Mouse (Mus musculus): Measurements from ENCODE around the gene Rab11b. TPM values are rescaled to one million over a fixed set of nuclear protein-coding genes. Genes with fewer than 3 reads are reported as not detected.
A peak's percentile ranks its signal among the peaks of the same experiment; 100 is the strongest.

The Rab11b gene
- total and polyA plus RNA-seq, 2 experiments from 2014 or later, result 106 to 560 TPM

DNA sequence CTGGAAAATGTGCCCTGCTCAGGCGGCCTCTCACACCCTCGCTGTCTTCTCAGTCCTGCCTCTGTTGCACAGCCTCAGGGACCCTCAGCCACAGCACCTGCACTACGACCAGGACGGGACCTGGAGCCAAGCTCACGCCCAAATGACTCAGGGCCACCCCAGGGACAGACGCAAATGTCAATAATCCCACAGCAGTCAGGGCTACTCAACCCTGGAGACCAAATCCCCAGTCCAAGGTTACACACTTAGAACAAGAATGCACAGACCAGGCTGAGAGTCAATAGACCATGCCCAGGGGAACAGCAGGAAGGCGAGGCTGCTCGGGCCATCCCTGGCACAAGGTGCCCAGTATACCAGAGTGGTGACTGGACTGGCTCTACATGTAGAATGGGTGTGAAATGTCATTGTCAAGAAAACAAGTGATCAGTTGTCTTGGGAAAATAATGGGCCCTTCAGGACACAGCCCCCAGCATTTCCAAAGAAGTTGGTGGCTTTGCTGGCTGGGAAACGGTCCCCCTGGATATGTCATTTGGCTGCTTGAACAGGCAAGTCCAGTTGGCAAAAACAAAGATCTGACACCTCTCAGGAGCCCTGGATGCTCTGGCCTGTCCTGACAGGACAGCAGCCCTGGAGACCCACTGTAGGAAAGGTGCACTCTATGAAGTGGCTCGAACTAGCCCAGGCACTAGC is 4.8 kb downstream of the Rab11b start:
- 81% methylated on average over 10 of the region's 10 CpGs for WGBS
- no peak overlapping the region for H3K27ac ChIP-seq (ENCODE audit: low read depth, low read length)
- H3K9me3 ChIP-seq (ENCODE audit: low read length), result no peaks in the 10 kb centered on the region

DNA sequence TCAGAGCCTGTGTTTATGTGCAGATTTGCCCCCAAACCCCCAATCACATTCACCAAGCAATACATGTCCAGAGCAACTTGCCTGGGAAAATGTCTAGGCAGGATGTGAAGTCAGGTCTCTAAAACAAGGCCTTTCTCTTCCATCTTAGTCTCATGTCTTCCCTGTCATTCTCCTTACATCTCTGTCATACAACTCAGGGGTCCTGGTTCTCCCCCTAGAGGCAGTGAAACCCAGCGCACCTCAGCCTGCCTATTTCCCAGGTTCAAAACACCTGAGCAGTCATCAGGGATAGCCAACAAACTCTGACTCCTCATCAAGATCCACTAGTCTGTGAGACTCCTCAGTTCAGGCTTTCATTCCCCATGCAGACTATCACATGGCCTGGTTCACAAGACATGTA is 5.7 kb downstream of the Rab11b start:
- TF ChIP-seq CTCF (IDR thresholded peaks at IDR 0.05; ENCODE audit: low read depth), result peak; percentile 28; the same call in 1 of the 2 replicates
- Histone ChIP-seq H3K27me3 (ENCODE audit: insufficient read depth, low read length) (no peaks in the 10 kb centered on the region), H3K4me1 (ENCODE audit: insufficient read depth) (peaks cover 22% of the 10 kb centered on the region), H3K27ac (ENCODE audit: low read depth, low read length) (no peak overlapping the region), H3K36me3 (ENCODE audit: insufficient read depth) (peaks cover 4% of the 10 kb centered on the region; the same call in 1 of the 2 replicates), H3K4me3 (ENCODE audit: low read depth, low read length) (no peak overlapping the region), H3K9ac (no peak overlapping the region), H3K9me3 (ENCODE audit: low read length) (no peaks in the 10 kb centered on the region), H3K4me2 (ENCODE audit: low read depth) (no peak overlapping the region)
- DNase-seq (no peak), ATAC-seq (no peak)
- 64% methylated on average over 1 of the region's 1 CpGs for WGBS

More for the DNA sequence above, 4.8 kb downstream of the Rab11b start:
- H3K36me3 ChIP-seq (ENCODE audit: insufficient read depth), result peaks cover 4% of the 10 kb centered on the region; the same call in 1 of the 2 replicates
- TF ChIP-seq CTCF (IDR thresholded peaks at IDR 0.05; ENCODE audit: low read depth), result no peak
- no peak overlapping the region for H3K9ac ChIP-seq
- no peaks in the 10 kb centered on the region for H3K27me3 ChIP-seq (ENCODE audit: insufficient read depth, low read length)
- H3K4me3 ChIP-seq (ENCODE audit: low read depth, low read length), result no peak overlapping the region
- ATAC-seq (no peak), DNase-seq (no peak)
- no peak overlapping the region for H3K4me2 ChIP-seq (ENCODE audit: low read depth)
- H3K4me1 ChIP-seq (ENCODE audit: insufficient read depth), result peaks cover 22% of the 10 kb centered on the region

GRCm38 (mm10) chr17:33752297-33752696 is 8.0 kb downstream of the Rab11b start:
- H3K4me2 ChIP-seq (ENCODE audit: low read depth), result no peak overlapping the region
- TF ChIP-seq CTCF (IDR thresholded peaks at IDR 0.05; ENCODE audit: low read depth), result no peak
- WGBS, result 100% methylated on average over 2 of the region's 2 CpGs
- DNase-seq (no peak), ATAC-seq (no peak)
- H3K36me3 ChIP-seq (ENCODE audit: insufficient read depth), result peaks cover 27% of the 10 kb centered on the region
- H3K27me3 ChIP-seq (ENCODE audit: insufficient read depth, low read length), result no peaks in the 10 kb centered on the region
- no peak overlapping the region for H3K4me3 ChIP-seq (ENCODE audit: low read depth, low read length)
- no peaks in the 10 kb centered on the region for H3K9me3 ChIP-seq (ENCODE audit: low read length)
- H3K9ac ChIP-seq, result no peak overlapping the region
- H3K27ac ChIP-seq (ENCODE audit: low read depth, low read length), result no peak overlapping the region
- H3K4me1 ChIP-seq (ENCODE audit: insufficient read depth), result peaks cover 3% of the 10 kb centered on the region; the same call in 1 of the 2 replicates

DNA sequence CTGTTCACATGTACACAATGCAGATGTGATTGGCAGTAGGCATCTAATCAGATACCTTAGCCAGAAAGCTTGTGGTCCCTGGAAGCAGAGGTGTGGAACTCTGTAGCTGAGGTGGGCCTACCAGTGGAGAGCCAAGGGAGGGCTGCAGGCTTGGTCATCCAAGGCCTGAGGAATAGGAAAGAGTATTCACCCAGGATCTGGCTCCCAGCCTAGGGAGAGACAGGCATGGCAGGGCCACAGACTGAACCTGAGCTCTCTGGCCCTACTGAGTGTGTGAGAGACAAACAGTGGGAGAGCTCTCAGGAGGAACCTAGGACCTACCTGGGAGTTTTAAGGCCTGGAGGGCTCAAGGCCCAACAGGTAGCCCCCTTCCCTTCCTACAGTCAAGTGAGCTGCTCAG is 9.1 kb downstream of the Rab11b start:
- no peak for DNase-seq
- Histone ChIP-seq H3K9ac (no peak overlapping the region), H3K4me3 (ENCODE audit: low read depth, low read length) (no peak overlapping the region), H3K4me1 (ENCODE audit: insufficient read depth) (no peaks in the 10 kb centered on the region), H3K4me2 (ENCODE audit: low read depth) (no peak overlapping the region), H3K27ac (ENCODE audit: low read depth, low read length) (no peak overlapping the region), H3K36me3 (ENCODE audit: insufficient read depth) (peaks cover 30% of the 10 kb centered on the region), H3K27me3 (ENCODE audit: insufficient read depth, low read length) (no peaks in the 10 kb centered on the region), H3K9me3 (ENCODE audit: low read length) (no peaks in the 10 kb centered on the region)
- no peak for ATAC-seq
- TF ChIP-seq CTCF (IDR thresholded peaks at IDR 0.05; ENCODE audit: low read depth), result no peak

- DNase-seq, result no peak
- WGBS, result 94% methylated on average over 5 of the region's 5 CpGs
- ATAC-seq, result no peak
- no peak overlapping the region for H3K27ac ChIP-seq (ENCODE audit: low read depth, low read length)
- H3K9ac ChIP-seq, result no peak overlapping the region
- no peak overlapping the region for H3K4me3 ChIP-seq (ENCODE audit: low read depth, low read length)
- no peak for TF ChIP-seq CTCF (IDR thresholded peaks at IDR 0.05; ENCODE audit: low read depth)
- H3K36me3 ChIP-seq (ENCODE audit: insufficient read depth), result peaks cover 46% of the 10 kb centered on the region
- H3K9me3 ChIP-seq (ENCODE audit: low read length), result no peaks in the 10 kb centered on the region
- no peak overlapping the region for H3K4me2 ChIP-seq (ENCODE audit: low read depth)
- H3K4me1 ChIP-seq (ENCODE audit: insufficient read depth), result no peaks in the 10 kb centered on the region
- H3K27me3 ChIP-seq (ENCODE audit: insufficient read depth, low read length), result no peaks in the 10 kb centered on the region
These were observed 10.9 kb downstream of the Rab11b start for GRCm38 (mm10) chr17:33749451-33749850.

- H3K9ac ChIP-seq, result no peak overlapping the region
- DNase-seq (peak; percentile 55), ATAC-seq (peak; percentile 27)
- WGBS, result 59% methylated on average over 2 of the region's 2 CpGs
- no peaks in the 10 kb centered on the region for H3K4me1 ChIP-seq (ENCODE audit: insufficient read depth)
- no peak overlapping the region for H3K4me2 ChIP-seq (ENCODE audit: low read depth)
- peaks cover 41% of the 10 kb centered on the region for H3K36me3 ChIP-seq (ENCODE audit: insufficient read depth)
- no peaks in the 10 kb centered on the region for H3K27me3 ChIP-seq (ENCODE audit: insufficient read depth, low read length)
- peak; percentile 66 for TF ChIP-seq CTCF (IDR thresholded peaks at IDR 0.05; ENCODE audit: low read depth)
- no peak overlapping the region for H3K4me3 ChIP-seq (ENCODE audit: low read depth, low read length)
- no peaks in the 10 kb centered on the region for H3K9me3 ChIP-seq (ENCODE audit: low read length)
- no peak overlapping the region for H3K27ac ChIP-seq (ENCODE audit: low read depth, low read length)
These were observed 14.3 kb downstream of the Rab11b start for GRCm38 (mm10) chr17:33746011-33746410.

DNA sequence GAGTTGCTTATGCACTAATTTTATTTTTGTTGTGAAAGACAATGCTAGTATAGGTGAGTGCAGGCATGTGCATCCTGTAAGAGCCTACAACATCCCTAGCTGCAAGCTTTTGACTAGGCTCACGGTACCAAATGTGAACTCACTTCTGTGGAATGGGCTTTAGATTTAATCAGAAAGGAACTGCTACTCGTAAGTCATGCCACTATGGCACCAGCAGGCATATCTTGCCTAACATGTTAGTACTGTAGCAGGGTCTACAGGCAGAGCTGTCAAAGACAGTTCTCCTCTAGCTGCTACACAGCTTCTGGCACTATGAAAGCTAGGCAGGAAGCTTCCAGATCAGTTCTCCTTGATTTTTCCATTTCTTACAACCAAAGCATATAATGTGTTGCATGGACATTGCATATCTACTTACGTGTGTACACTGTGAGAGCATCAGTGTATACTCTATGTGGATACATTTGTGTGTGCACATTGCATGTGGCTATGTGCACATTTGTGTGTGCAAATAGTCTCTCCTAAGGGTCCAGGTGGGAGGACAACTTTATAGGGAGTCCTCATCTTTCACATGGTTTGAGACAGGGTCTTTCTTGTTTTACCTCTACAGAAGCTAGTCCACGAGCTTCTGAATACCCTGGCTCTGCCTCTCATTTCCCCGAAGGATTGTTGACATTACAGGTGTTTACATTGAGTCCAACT is 15.5 kb downstream of the Rab11b start:
- no peaks in the 10 kb centered on the region for H3K4me1 ChIP-seq (ENCODE audit: insufficient read depth)
- ATAC-seq (no peak), DNase-seq (no peak)
- no peak for TF ChIP-seq CTCF (IDR thresholded peaks at IDR 0.05; ENCODE audit: low read depth)
- 93% methylated on average over 5 of the region's 5 CpGs for WGBS
- H3K27ac ChIP-seq (ENCODE audit: low read depth, low read length), result no peak overlapping the region
- no peak overlapping the region for H3K4me2 ChIP-seq (ENCODE audit: low read depth)
- no peaks in the 10 kb centered on the region for H3K27me3 ChIP-seq (ENCODE audit: insufficient read depth, low read length)
- no peaks in the 10 kb centered on the region for H3K9me3 ChIP-seq (ENCODE audit: low read length)
- no peak overlapping the region for H3K9ac ChIP-seq
- H3K36me3 ChIP-seq (ENCODE audit: insufficient read depth), result peaks cover 41% of the 10 kb centered on the region
- no peak overlapping the region for H3K4me3 ChIP-seq (ENCODE audit: low read depth, low read length)
